Mouse (Mus musculus): ENCODE measurements at regions not wholly inside any gene's neighbourhood (a gene's known extent, or its start where the extent isn't known, plus 50 kb on each side); places are given as distances from the start of the nearest gene placed in this dataset.

GRCm38 (mm10) chr9:103867433-103868209 lies 106.0 kb upstream of the Tmem108 start:
- no peak overlapping the region for H3K4me3 ChIP-seq (ENCODE audit: low read depth, low read length)
- ATAC-seq (ENCODE audit: extremely low read depth, insufficient number of reproducible peaks, low FRiP score, poor library complexity, severe bottlenecking) (no peak), DNase-seq (ENCODE audit: low spot score) (no peak)
- peaks cover 38% of the 10 kb centered on the region for H3K9me3 ChIP-seq (replicated peaks)
- no peaks in the 10 kb centered on the region for H3K27me3 ChIP-seq (ENCODE audit: insufficient read depth, low read length)
- no peaks in the 10 kb centered on the region for H3K4me1 ChIP-seq (ENCODE audit: insufficient read depth, low read depth, low read length)
- TF ChIP-seq CTCF (IDR thresholded peaks at IDR 0.05; ENCODE audit: low read depth, low read length) (no peak), TAL1 (conservative IDR thresholded peaks at IDR 0.05; ENCODE audit: low read depth, low read length) (no peak), GATA1 (IDR thresholded peaks at IDR 0.05; ENCODE audit: borderline replicate concordance, low read length) (no peak), POLR2AphosphoS5 (IDR thresholded peaks at IDR 0.05; ENCODE audit: insufficient replicate concordance, low read depth, low read length) (no peak), GATA2 (IDR thresholded peaks at IDR 0.05; ENCODE audit: borderline replicate concordance, low read depth, low read length) (no peak)
- H3K36me3 ChIP-seq (replicated peaks) = no peaks in the 10 kb centered on the region

- peaks cover 42% of the 10 kb centered on the region for H3K9me3 ChIP-seq (replicated peaks)
- H3K36me3 ChIP-seq (replicated peaks) = no peaks in the 10 kb centered on the region
- H3K4me3 ChIP-seq (ENCODE audit: low read depth, low read length) = no peak overlapping the region
- DNase-seq (ENCODE audit: low spot score) (no peak), ATAC-seq (ENCODE audit: extremely low read depth, insufficient number of reproducible peaks, low FRiP score, poor library complexity, severe bottlenecking) (no peak)
- H3K27me3 ChIP-seq (ENCODE audit: insufficient read depth, low read length) = no peaks in the 10 kb centered on the region
- no peak for TF ChIP-seq TAL1 (conservative IDR thresholded peaks at IDR 0.05; ENCODE audit: low read depth, low read length)
- TF ChIP-seq CTCF (IDR thresholded peaks at IDR 0.05; ENCODE audit: low read depth, low read length) = no peak
- TF ChIP-seq POLR2AphosphoS5 (IDR thresholded peaks at IDR 0.05; ENCODE audit: insufficient replicate concordance, low read depth, low read length) = no peak
- no peak for TF ChIP-seq GATA2 (IDR thresholded peaks at IDR 0.05; ENCODE audit: borderline replicate concordance, low read depth, low read length)
- no peak for TF ChIP-seq GATA1 (IDR thresholded peaks at IDR 0.05; ENCODE audit: borderline replicate concordance, low read length)
- no peaks in the 10 kb centered on the region for H3K4me1 ChIP-seq (ENCODE audit: insufficient read depth, low read depth, low read length)
Measured at GRCm38 (mm10) chr9:103869276-103869675, 107.6 kb upstream of the Tmem108 start.

- TF ChIP-seq CTCF (IDR thresholded peaks at IDR 0.05; ENCODE audit: low read depth, low read length) = no peak
- DNase-seq (ENCODE audit: low spot score) (no peak), ATAC-seq (ENCODE audit: extremely low read depth, insufficient number of reproducible peaks, low FRiP score, poor library complexity, severe bottlenecking) (no peak)
- Histone ChIP-seq H3K4me1 (ENCODE audit: insufficient read depth, low read depth, low read length) (no peaks in the 10 kb centered on the region), H3K4me3 (ENCODE audit: low read depth, low read length) (no peak overlapping the region), H3K9me3 (replicated peaks) (peaks cover 40% of the 10 kb centered on the region), H3K36me3 (replicated peaks) (no peaks in the 10 kb centered on the region), H3K27me3 (ENCODE audit: insufficient read depth, low read length) (no peaks in the 10 kb centered on the region)
Measured at GRCm38 (mm10) chr9:103872119-103872518, 110.5 kb upstream of the Tmem108 start.

GRCm38 (mm10) chr9:103873876-103874275 lies 112.2 kb upstream of the Tmem108 start:
- DNase-seq (ENCODE audit: low spot score) (no peak), ATAC-seq (ENCODE audit: extremely low read depth, insufficient number of reproducible peaks, low FRiP score, poor library complexity, severe bottlenecking) (no peak)
- TF ChIP-seq CTCF (IDR thresholded peaks at IDR 0.05; ENCODE audit: low read depth, low read length) (no peak), POLR2AphosphoS5 (IDR thresholded peaks at IDR 0.05; ENCODE audit: insufficient replicate concordance, low read depth, low read length) (no peak), GATA1 (IDR thresholded peaks at IDR 0.05; ENCODE audit: borderline replicate concordance, low read length) (no peak), TAL1 (conservative IDR thresholded peaks at IDR 0.05; ENCODE audit: low read depth, low read length) (no peak), GATA2 (IDR thresholded peaks at IDR 0.05; ENCODE audit: borderline replicate concordance, low read depth, low read length) (no peak)
- peaks cover 37% of the 10 kb centered on the region for H3K9me3 ChIP-seq (replicated peaks)
- no peaks in the 10 kb centered on the region for H3K36me3 ChIP-seq (replicated peaks)
- H3K4me3 ChIP-seq (ENCODE audit: low read depth, low read length) = no peak overlapping the region
- no peaks in the 10 kb centered on the region for H3K27me3 ChIP-seq (ENCODE audit: insufficient read depth, low read length)
- H3K4me1 ChIP-seq (ENCODE audit: insufficient read depth, low read depth, low read length) = no peaks in the 10 kb centered on the region

- DNase-seq (ENCODE audit: low spot score) (no peak), ATAC-seq (ENCODE audit: extremely low read depth, insufficient number of reproducible peaks, low FRiP score, poor library complexity, severe bottlenecking) (no peak)
- H3K4me1 ChIP-seq (ENCODE audit: insufficient read depth, low read depth, low read length) = no peaks in the 10 kb centered on the region
- H3K27me3 ChIP-seq (ENCODE audit: insufficient read depth, low read length) = no peaks in the 10 kb centered on the region
- no peak overlapping the region for H3K4me3 ChIP-seq (ENCODE audit: low read depth, low read length)
- peaks cover 42% of the 10 kb centered on the region for H3K9me3 ChIP-seq (replicated peaks)
- TF ChIP-seq GATA1 (IDR thresholded peaks at IDR 0.05; ENCODE audit: borderline replicate concordance, low read length) (no peak), CTCF (IDR thresholded peaks at IDR 0.05; ENCODE audit: low read depth, low read length) (no peak), GATA2 (IDR thresholded peaks at IDR 0.05; ENCODE audit: borderline replicate concordance, low read depth, low read length) (no peak), POLR2AphosphoS5 (IDR thresholded peaks at IDR 0.05; ENCODE audit: insufficient replicate concordance, low read depth, low read length) (no peak), TAL1 (conservative IDR thresholded peaks at IDR 0.05; ENCODE audit: low read depth, low read length) (no peak)
- no peaks in the 10 kb centered on the region for H3K36me3 ChIP-seq (replicated peaks)
Measured at GRCm38 (mm10) chr9:103877851-103878250, 116.2 kb upstream of the Tmem108 start.

- Histone ChIP-seq H3K27me3 (ENCODE audit: insufficient read depth, low read length) (no peaks in the 10 kb centered on the region), H3K4me1 (ENCODE audit: insufficient read depth, low read depth, low read length) (no peaks in the 10 kb centered on the region), H3K4me3 (ENCODE audit: low read depth, low read length) (no peak overlapping the region), H3K36me3 (replicated peaks) (no peaks in the 10 kb centered on the region), H3K9me3 (replicated peaks) (peaks cover 47% of the 10 kb centered on the region)
- no peak for DNase-seq (ENCODE audit: low spot score)
- no peak for ATAC-seq (ENCODE audit: extremely low read depth, insufficient number of reproducible peaks, low FRiP score, poor library complexity, severe bottlenecking)
- TF ChIP-seq POLR2AphosphoS5 (IDR thresholded peaks at IDR 0.05; ENCODE audit: insufficient replicate concordance, low read depth, low read length) (no peak), CTCF (IDR thresholded peaks at IDR 0.05; ENCODE audit: low read depth, low read length) (no peak)
Measured at GRCm38 (mm10) chr9:103892827-103893226, 109.5 kb upstream of the Nphp3 start.

Data from G1E (cell line).